Comparison of ENCODE assay signal across 16 mouse cellular contexts in the genomic region with DNA sequence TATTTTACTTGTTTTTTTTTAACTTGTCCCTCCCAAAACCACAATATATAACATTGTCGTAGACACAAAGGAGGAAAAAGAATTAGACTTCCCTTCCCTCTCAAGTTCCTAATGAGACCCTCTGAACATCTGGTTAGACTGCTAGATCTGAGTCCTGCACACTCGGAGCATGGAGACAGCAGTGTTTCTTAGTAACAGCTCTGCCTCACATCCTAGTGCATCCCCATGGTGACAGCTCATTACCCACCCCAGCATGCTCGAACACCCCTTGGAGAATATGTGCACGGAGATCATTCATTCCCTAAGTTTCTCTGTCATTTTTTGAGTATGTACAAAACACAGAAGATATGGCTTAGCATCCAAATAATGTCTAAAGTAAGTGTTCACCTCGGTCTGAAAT.
DNase-seq lines count a peak whose midpoint lies in the region; ATAC-seq and TF ChIP-seq lines count a peak whose summit lies in the region.
"Had no signal": no experiment of that assay in that cellular context is flagged by ENCODE, and none has a peak within 500 bp of the region (broad histone marks: within the 10 kb centered on the region; RNA-seq: fewer than 3 reads in every experiment).

No protein-coding gene starts in this region.

- H3K9ac ChIP-seq in forebrain, embryonic 14.5 days (ENCODE audit: low read length) = no peak overlapping the region
- no peak overlapping the region for H3K9ac ChIP-seq in forebrain, embryonic 15.5 days (replicated peaks)
- no peak overlapping the region for H3K9ac ChIP-seq in neural tube, embryonic 11.5 days (ENCODE audit: low read length)
- H3K9ac ChIP-seq in neural tube, embryonic 15.5 days (replicated peaks) = no peak overlapping the region
- H3K9ac ChIP-seq in midbrain, embryonic 13.5 days (replicated peaks) = no peak overlapping the region
- no peak overlapping the region for H3K9ac ChIP-seq in intestine, postnatal 0 days (ENCODE audit: low read depth, low read length)
- H3K9ac ChIP-seq: limb, embryonic 13.5 days had no signal

- no peak for TF ChIP-seq CTCF in intestine, postnatal 0 days (IDR thresholded peaks at IDR 0.05; ENCODE audit: low read depth)

- 42% methylated on average over 5 of the region's 5 CpGs for WGBS in forebrain, embryonic 14.5 days
- 39% methylated on average over 5 of the region's 5 CpGs for WGBS in forebrain, embryonic 15.5 days
- WGBS in neural tube, embryonic 11.5 days = 54% methylated on average over 5 of the region's 5 CpGs
- WGBS in neural tube, embryonic 15.5 days = 51% methylated on average over 5 of the region's 5 CpGs
- WGBS in midbrain, embryonic 13.5 days = 36% methylated on average over 5 of the region's 5 CpGs
- 71% methylated on average over 5 of the region's 5 CpGs for WGBS in intestine, postnatal 0 days

- DNase-seq in forebrain, embryonic 14.5 days (ENCODE audit: low spot score) = peak; percentile 35
- peak; percentile 20 for DNase-seq in neural tube, embryonic 11.5 days (ENCODE audit: low spot score)
- DNase-seq in kidney, postnatal 36 days = no peak
- DNase-seq in thymus, postnatal 0 days (ENCODE audit: low spot score) = no peak
- DNase-seq: adrenal gland, adult 2 months; cerebellum, adult 11 months; heart, postnatal 4 days; kidney, adult 11 months; kidney, postnatal 25 days; spleen, adult 18-20 months; thymus, adult 18-20 months had no signal

- no peak for ATAC-seq in forebrain, embryonic 14.5 days
- ATAC-seq in forebrain, embryonic 15.5 days (replicated peaks) = no peak
- ATAC-seq in neural tube, embryonic 11.5 days (ENCODE audit: insufficient read depth, low FRiP score, low TSS enrichment) = no peak
- ATAC-seq in neural tube, embryonic 15.5 days (ENCODE audit: low FRiP score) = no peak
- 0 out of 2 replicates have a peak, but pooled peaks have one; percentile 65 for ATAC-seq in midbrain, embryonic 13.5 days
- no peak for ATAC-seq in intestine, postnatal 0 days

- no peak overlapping the region for H3K4me2 ChIP-seq in forebrain, embryonic 14.5 days (ENCODE audit: low read length)
- no peak overlapping the region for H3K4me2 ChIP-seq in forebrain, embryonic 15.5 days (replicated peaks)
- H3K4me2 ChIP-seq in neural tube, embryonic 11.5 days (ENCODE audit: low read depth) = no peak overlapping the region
- no peak overlapping the region for H3K4me2 ChIP-seq in neural tube, embryonic 15.5 days
- no peak overlapping the region for H3K4me2 ChIP-seq in midbrain, embryonic 13.5 days (replicated peaks)
- H3K4me2 ChIP-seq in intestine, postnatal 0 days (replicated peaks; ENCODE audit: low read depth) = no peak overlapping the region
- H3K4me2 ChIP-seq: limb, embryonic 13.5 days had no signal

- no peaks in the 10 kb centered on the region for H3K36me3 ChIP-seq in forebrain, embryonic 14.5 days (ENCODE audit: control insufficient read depth, insufficient read depth, low read length)
- no peaks in the 10 kb centered on the region for H3K36me3 ChIP-seq in forebrain, embryonic 15.5 days
- H3K36me3 ChIP-seq in neural tube, embryonic 11.5 days (ENCODE audit: control insufficient read depth, insufficient read depth, low read length) = no peaks in the 10 kb centered on the region
- no peaks in the 10 kb centered on the region; the same call in 1 of the 2 replicates for H3K36me3 ChIP-seq in neural tube, embryonic 15.5 days
- H3K36me3 ChIP-seq in midbrain, embryonic 13.5 days = peaks cover 3% of the 10 kb centered on the region; the same call in 1 of the 2 replicates
- H3K36me3 ChIP-seq in intestine, postnatal 0 days (ENCODE audit: control insufficient read depth, insufficient read depth) = no peaks in the 10 kb centered on the region
- H3K36me3 ChIP-seq: limb, embryonic 13.5 days had no signal

- no peaks in the 10 kb centered on the region for H3K4me1 ChIP-seq in forebrain, embryonic 14.5 days (ENCODE audit: control insufficient read depth, insufficient read depth, low read length)
- H3K4me1 ChIP-seq in forebrain, embryonic 15.5 days = no peaks in the 10 kb centered on the region
- H3K4me1 ChIP-seq in neural tube, embryonic 11.5 days (ENCODE audit: control insufficient read depth, insufficient read depth, low read length) = no peaks in the 10 kb centered on the region
- no peaks in the 10 kb centered on the region for H3K4me1 ChIP-seq in neural tube, embryonic 15.5 days
- H3K4me1 ChIP-seq in midbrain, embryonic 13.5 days (replicated peaks) = no peaks in the 10 kb centered on the region
- H3K4me1 ChIP-seq in intestine, postnatal 0 days (replicated peaks; ENCODE audit: control insufficient read depth, insufficient read depth, low read length) = no peaks in the 10 kb centered on the region
- H3K4me1 ChIP-seq: limb, embryonic 13.5 days had no signal

- H3K27ac ChIP-seq in forebrain, embryonic 14.5 days (ENCODE audit: low read depth, low read length) = no peak overlapping the region
- H3K27ac ChIP-seq in forebrain, embryonic 15.5 days (replicated peaks) = no peak overlapping the region
- H3K27ac ChIP-seq in neural tube, embryonic 11.5 days (ENCODE audit: low read depth, low read length) = no peak overlapping the region
- H3K27ac ChIP-seq in neural tube, embryonic 15.5 days (replicated peaks) = no peak overlapping the region
- H3K27ac ChIP-seq in midbrain, embryonic 13.5 days = no peak overlapping the region
- H3K27ac ChIP-seq in intestine, postnatal 0 days (ENCODE audit: low read depth, low read length) = no peak overlapping the region
- H3K27ac ChIP-seq: limb, embryonic 13.5 days had no signal

- H3K9me3 ChIP-seq in forebrain, embryonic 14.5 days (replicated peaks; ENCODE audit: control insufficient read depth, low read length) = no peaks in the 10 kb centered on the region
- H3K9me3 ChIP-seq in forebrain, embryonic 15.5 days = no peaks in the 10 kb centered on the region
- H3K9me3 ChIP-seq in neural tube, embryonic 11.5 days (ENCODE audit: control insufficient read depth, low read length) = no peaks in the 10 kb centered on the region
- H3K9me3 ChIP-seq in neural tube, embryonic 15.5 days (replicated peaks) = no peaks in the 10 kb centered on the region
- no peaks in the 10 kb centered on the region for H3K9me3 ChIP-seq in midbrain, embryonic 13.5 days
- H3K9me3 ChIP-seq in intestine, postnatal 0 days (ENCODE audit: control insufficient read depth) = no peaks in the 10 kb centered on the region
- H3K9me3 ChIP-seq: limb, embryonic 13.5 days had no signal

- H3K27me3 ChIP-seq in forebrain, embryonic 14.5 days (replicated peaks; ENCODE audit: control insufficient read depth, insufficient read depth, low read length) = no peaks in the 10 kb centered on the region
- no peaks in the 10 kb centered on the region for H3K27me3 ChIP-seq in forebrain, embryonic 15.5 days
- H3K27me3 ChIP-seq in neural tube, embryonic 11.5 days (ENCODE audit: control insufficient read depth, insufficient read depth, low read length) = no peaks in the 10 kb centered on the region
- no peaks in the 10 kb centered on the region for H3K27me3 ChIP-seq in neural tube, embryonic 15.5 days (replicated peaks)
- H3K27me3 ChIP-seq in midbrain, embryonic 13.5 days = no peaks in the 10 kb centered on the region
- H3K27me3 ChIP-seq in intestine, postnatal 0 days (replicated peaks; ENCODE audit: control insufficient read depth, insufficient read depth, low read length) = no peaks in the 10 kb centered on the region
- H3K27me3 ChIP-seq: limb, embryonic 13.5 days had no signal

- no peak overlapping the region for H3K4me3 ChIP-seq in forebrain, embryonic 14.5 days (ENCODE audit: low read depth, low read length)
- no peak overlapping the region for H3K4me3 ChIP-seq in forebrain, embryonic 15.5 days
- H3K4me3 ChIP-seq in neural tube, embryonic 11.5 days (ENCODE audit: low read depth, low read length) = no peak overlapping the region
- no peak overlapping the region for H3K4me3 ChIP-seq in neural tube, embryonic 15.5 days (replicated peaks)
- no peak overlapping the region for H3K4me3 ChIP-seq in midbrain, embryonic 13.5 days (replicated peaks)
- H3K4me3 ChIP-seq in intestine, postnatal 0 days (ENCODE audit: low read depth, low read length) = no peak overlapping the region
- H3K4me3 ChIP-seq: limb, embryonic 13.5 days had no signal

Comparison
In these comparisons a context has a peak if more than half of its experiments do, and no peak if none do; other contexts are left out.
1. DNase-seq: peak in forebrain, embryonic 14.5 days (single experiment) and neural tube, embryonic 11.5 days (single experiment); none in kidney, postnatal 36 days (0 of 2) and thymus, postnatal 0 days (single experiment).